Mouse (Mus musculus) neural tube, embryonic 13.5 days (tissue): ENCODE measurements at regions not wholly inside any gene's neighbourhood (a gene's known extent, or its start where the extent isn't known, plus 50 kb on each side); places are given as distances from the start of the nearest gene placed in this dataset.

Experiments used
- ATAC-seq: fragments of 200-750 bp; cut with Nextera tagmentation; 2 replicates; pipeline ENCODE4 v1.8.0; 2017; ENCODE audit warnings: low read depth, mild to moderate bottlenecking, moderate TSS enrichment, moderate library complexity
- H3K27ac ChIP-seq: fragments of 300-500 bp; sonication (generic); replicated peaks from 2 replicates; pipeline ENCODE4 v1.5.1; 2015; ENCODE audit warnings: moderate library complexity, mild to moderate bottlenecking, inconsistent platforms
- H3K27me3 ChIP-seq: fragments of 300-500 bp; sonication (generic); 2 replicates; pipeline ENCODE4 v1.6.1; 2015; ENCODE audit warnings: mild to moderate bottlenecking, inconsistent platforms
- H3K36me3 ChIP-seq: fragments of 300-500 bp; sonication (generic); 2 replicates; pipeline ENCODE4 v1.6.1; 2015; ENCODE audit warnings: mild to moderate bottlenecking, inconsistent platforms
- H3K4me1 ChIP-seq: fragments of 300-500 bp; sonication (generic); replicated peaks from 2 replicates; pipeline ENCODE4 v1.6.1; 2015; ENCODE audit warnings: inconsistent platforms
- H3K4me2 ChIP-seq: fragments of 300-500 bp; sonication (generic); 2 replicates; pipeline ENCODE4 v1.6.1; 2015; ENCODE audit warnings: inconsistent platforms, mild to moderate bottlenecking, moderate library complexity
- H3K4me3 ChIP-seq: fragments of 300-500 bp; sonication (generic); 2 replicates; pipeline ENCODE4 v1.5.1; 2015; ENCODE audit warnings: mild to moderate bottlenecking, inconsistent platforms
- H3K9ac ChIP-seq: fragments of 300-500 bp; sonication (generic); 2 replicates; pipeline ENCODE4 v1.6.1; 2015; ENCODE audit warnings: moderate library complexity, mild to moderate bottlenecking, inconsistent platforms
- H3K9me3 ChIP-seq: fragments of 300-500 bp; sonication (generic); 2 replicates; pipeline ENCODE4 v1.6.1; 2016; ENCODE audit warnings: inconsistent platforms
- WGBS: fragments of 180-500 bp; shearing (Covaris S2); methylation state at CpG from one replicate; pipeline ENCODE4 v1.1.7; 2015; 5-methylcytosine and 5-hydroxymethylcytosine counted together

DNA sequence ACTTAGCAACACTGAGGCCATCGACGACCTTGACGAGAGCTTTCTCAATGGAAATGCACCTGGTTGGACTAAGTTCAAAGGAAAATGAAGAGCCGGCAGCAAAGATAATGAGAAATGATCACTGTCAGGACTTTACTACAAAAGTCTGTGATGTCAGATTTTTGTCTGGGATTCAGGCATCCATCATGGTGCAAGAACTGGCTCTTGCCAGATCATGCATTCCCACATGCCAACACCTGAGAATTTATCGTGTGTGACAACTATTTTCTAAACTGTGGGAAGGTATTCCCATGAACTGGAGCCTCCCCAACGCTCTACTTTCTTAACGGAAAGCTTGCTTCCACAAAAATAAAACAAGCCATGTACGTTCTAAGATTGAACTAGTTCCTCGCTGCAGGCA is 58.1 kb downstream of the Irx6 start:
- peaks cover 10% of the 10 kb centered on the region for H3K4me1 ChIP-seq

DNA sequence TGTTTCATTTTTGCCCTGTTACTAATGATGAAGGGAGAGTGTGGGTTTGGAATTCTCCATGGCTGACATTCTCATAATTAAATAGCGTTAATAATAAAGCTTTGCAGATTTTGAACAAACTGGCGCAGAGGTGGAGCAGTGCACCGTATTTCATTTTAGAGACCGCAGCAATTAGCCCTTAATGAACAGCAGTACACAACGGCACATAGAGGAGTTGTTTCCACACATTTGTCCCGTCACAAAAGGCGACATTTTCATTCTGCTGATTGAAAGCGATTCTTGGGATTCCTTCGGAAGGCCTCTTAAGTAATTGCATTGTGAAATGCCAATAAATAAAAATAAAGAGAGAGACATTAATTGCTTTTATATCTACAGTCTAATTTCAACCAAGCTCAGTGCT is 61.6 kb downstream of the Irx6 start:
- 37% methylated on average over 9 of the region's 9 CpGs for WGBS
- no peak overlapping the region for H3K9ac ChIP-seq
- ATAC-seq, result no peak

More for the DNA sequence above, 58.1 kb downstream of the Irx6 start:
- Histone ChIP-seq H3K4me3 (no peak overlapping the region), H3K27me3 (peaks cover 12% of the 10 kb centered on the region), H3K4me2 (no peak overlapping the region), H3K36me3 (no peaks in the 10 kb centered on the region), H3K9ac (no peak overlapping the region), H3K27ac (no peak overlapping the region), H3K9me3 (no peaks in the 10 kb centered on the region)
- ATAC-seq, result no peak
- WGBS, result 91% methylated on average over 9 of the region's 9 CpGs

DNA sequence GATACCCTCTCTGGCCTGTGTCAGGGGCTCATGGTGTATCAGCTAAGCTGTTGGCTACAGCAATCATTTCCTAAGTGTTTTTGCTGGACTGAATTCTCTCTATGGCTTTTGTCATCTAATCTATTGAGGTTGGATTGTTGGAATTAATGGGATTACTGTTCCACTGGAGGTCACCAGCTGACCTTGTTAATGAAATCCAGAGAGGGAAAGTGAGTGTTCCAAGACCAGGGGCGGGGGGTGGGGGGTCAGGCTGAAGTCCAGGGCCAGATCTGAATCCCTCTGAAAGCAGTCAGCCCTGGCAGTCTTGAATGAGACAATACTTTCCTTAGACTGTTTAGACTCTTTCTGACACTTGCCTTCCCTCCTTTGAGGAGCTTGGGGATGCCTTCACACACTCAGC is 64.0 kb downstream of the Irx6 start:
- Histone ChIP-seq H3K36me3 (no peaks in the 10 kb centered on the region), H3K4me2 (no peak overlapping the region), H3K27ac (no peak overlapping the region), H3K9me3 (no peaks in the 10 kb centered on the region), H3K4me1 (peaks cover 29% of the 10 kb centered on the region), H3K9ac (no peak overlapping the region), H3K27me3 (peaks cover 22% of the 10 kb centered on the region; the same call in 1 of the 2 replicates), H3K4me3 (no peak overlapping the region)
- WGBS, result 38% methylated on average over 1 of the region's 1 CpGs
- no peak for ATAC-seq

More for the DNA sequence above, 61.6 kb downstream of the Irx6 start:
- no peaks in the 10 kb centered on the region for H3K9me3 ChIP-seq
- H3K27ac ChIP-seq, result no peak overlapping the region
- no peak overlapping the region for H3K4me3 ChIP-seq
- peaks cover 18% of the 10 kb centered on the region for H3K4me1 ChIP-seq
- no peak overlapping the region for H3K4me2 ChIP-seq
- no peaks in the 10 kb centered on the region for H3K36me3 ChIP-seq
- H3K27me3 ChIP-seq, result peaks cover 9% of the 10 kb centered on the region; the same call in 1 of the 2 replicates

DNA sequence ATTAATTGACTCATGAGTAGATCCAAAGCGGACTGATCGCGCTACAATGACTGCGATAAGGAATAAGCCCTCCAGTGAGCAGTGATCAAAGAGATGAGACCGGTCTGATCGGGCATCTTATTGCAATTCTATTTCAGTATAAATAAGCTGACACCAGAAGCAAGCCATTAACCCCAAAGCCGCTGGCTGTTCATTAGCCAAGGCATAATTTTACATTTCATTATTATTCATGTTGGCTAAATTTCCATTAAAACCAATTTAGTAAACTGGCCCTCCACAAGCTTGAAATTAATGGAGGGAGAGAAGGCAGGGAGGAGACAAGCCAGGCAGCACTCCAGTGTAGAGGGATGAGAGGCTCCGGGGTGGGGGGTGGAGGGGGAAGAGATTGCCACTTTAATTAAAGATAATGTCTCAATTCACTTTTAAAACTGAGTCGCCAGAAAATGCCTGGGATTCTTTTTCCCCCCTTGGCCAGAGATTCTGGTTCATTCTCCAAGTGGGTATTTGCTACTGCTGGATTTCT is 66.3 kb downstream of the Irx6 start:
- no peak overlapping the region for H3K4me3 ChIP-seq
- 50% methylated on average over 9 of the region's 9 CpGs for WGBS
- H3K27me3 ChIP-seq, result peaks cover 22% of the 10 kb centered on the region; the same call in 1 of the 2 replicates
- no peak overlapping the region for H3K4me2 ChIP-seq
- H3K36me3 ChIP-seq, result no peaks in the 10 kb centered on the region
- H3K9me3 ChIP-seq, result no peaks in the 10 kb centered on the region
- 0 out of 2 replicates have a peak, but pooled peaks have one; percentile 56 for ATAC-seq
- H3K4me1 ChIP-seq, result peaks cover 29% of the 10 kb centered on the region
- H3K27ac ChIP-seq, result no peak overlapping the region
- H3K9ac ChIP-seq, result no peak overlapping the region

DNA sequence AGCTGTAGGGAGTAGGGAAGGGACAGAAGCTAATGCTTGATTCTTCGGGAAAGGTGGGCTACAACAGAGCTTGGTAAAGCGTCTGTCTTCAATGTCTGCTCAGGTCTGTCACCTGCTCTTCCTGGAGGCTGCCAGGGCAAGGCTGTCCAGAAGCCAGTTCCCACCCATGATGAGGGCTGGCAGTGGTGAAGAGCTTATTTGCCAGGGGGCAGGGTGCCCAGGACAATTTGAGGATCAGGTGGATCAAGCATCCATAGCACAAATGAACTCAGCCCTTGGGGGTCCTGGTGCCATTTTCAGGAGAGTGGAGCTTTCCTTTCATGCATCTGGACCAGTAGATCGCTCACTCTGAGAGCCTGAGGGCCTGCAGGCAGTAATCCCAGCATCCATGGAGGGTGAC is 67.7 kb downstream of the Irx6 start:
- 80% methylated on average over 3 of the region's 3 CpGs for WGBS
- Histone ChIP-seq H3K27me3 (peaks cover 20% of the 10 kb centered on the region; the same call in 1 of the 2 replicates), H3K4me2 (no peak overlapping the region), H3K27ac (no peak overlapping the region), H3K9ac (no peak overlapping the region), H3K4me1 (peaks cover 22% of the 10 kb centered on the region), H3K4me3 (no peak overlapping the region), H3K36me3 (no peaks in the 10 kb centered on the region), H3K9me3 (no peaks in the 10 kb centered on the region)
- no peak for ATAC-seq

DNA sequence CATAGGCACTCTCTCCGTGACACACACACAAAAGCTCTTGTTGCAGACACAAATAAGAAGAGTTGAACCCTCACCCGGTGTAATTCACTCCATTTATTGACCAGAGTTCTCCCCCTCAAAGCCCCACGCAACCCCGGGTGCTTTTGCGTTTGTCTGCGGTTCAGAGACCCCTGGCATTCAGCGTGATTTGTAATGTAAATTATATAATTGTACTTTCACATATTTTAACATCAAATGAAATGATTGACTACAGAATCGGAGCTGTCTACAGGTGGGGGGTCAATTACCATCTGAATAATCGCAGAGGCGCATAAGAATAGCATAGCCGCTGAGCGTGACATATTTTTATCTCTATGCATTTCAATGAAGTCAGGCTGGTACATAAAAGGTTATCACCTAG is 69.0 kb downstream of the Irx6 start:
- Histone ChIP-seq H3K27me3 (peaks cover 22% of the 10 kb centered on the region; the same call in 1 of the 2 replicates), H3K9ac (no peak overlapping the region), H3K4me1 (peaks cover 22% of the 10 kb centered on the region), H3K4me3 (no peak overlapping the region), H3K4me2 (no peak overlapping the region; the same call in 1 of the 2 replicates), H3K9me3 (no peaks in the 10 kb centered on the region), H3K36me3 (no peaks in the 10 kb centered on the region), H3K27ac (no peak overlapping the region)
- 15% methylated on average over 12 of the region's 12 CpGs for WGBS
- no peak for ATAC-seq

DNA sequence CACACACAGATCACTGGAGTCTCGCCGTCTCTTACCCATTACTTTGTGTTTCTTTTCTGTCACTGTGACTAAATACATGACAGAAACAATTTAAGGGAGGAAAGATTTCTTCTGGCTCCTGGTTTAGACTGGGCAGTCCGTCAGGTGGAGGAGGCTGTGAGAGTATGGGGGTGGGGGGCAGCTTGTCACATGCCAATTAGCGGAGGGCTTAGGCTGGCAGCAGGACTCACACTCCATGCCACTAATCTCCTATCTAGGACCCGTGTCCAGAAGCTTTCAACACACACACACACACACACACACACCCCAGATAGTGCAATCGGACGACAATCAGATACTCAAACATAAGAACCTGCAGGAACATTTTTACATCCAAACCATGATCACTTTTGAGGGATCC is 73.0 kb downstream of the Irx6 start:
- H3K9me3 ChIP-seq, result no peaks in the 10 kb centered on the region
- 71% methylated on average over 7 of the region's 7 CpGs for WGBS
- H3K36me3 ChIP-seq, result no peaks in the 10 kb centered on the region
- ATAC-seq, result no peak
- H3K4me2 ChIP-seq, result no peak overlapping the region
- H3K27me3 ChIP-seq, result peaks cover 11% of the 10 kb centered on the region; the same call in 1 of the 2 replicates
- H3K4me1 ChIP-seq, result peaks cover 13% of the 10 kb centered on the region
- no peak overlapping the region for H3K27ac ChIP-seq
- no peak overlapping the region for H3K9ac ChIP-seq
- H3K4me3 ChIP-seq, result no peak overlapping the region

DNA sequence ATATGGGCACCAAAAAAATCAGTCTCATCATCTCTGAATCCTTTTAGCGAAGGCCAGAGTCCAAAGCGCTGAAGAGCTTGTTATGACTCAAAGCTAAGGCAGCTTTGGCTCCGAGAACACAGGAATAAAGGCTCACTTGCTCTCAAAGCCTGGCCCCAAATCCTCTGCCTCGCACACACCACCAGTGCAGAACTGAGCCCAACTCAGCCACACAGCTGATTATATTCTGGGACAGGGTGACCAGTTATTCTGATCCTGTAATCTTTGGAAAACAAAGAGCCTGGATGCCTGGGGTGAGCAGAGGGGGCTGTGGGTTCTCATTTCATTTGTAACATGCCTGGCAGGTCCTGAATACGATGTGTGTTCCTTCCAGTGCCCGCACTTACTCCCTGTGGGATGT is 73.9 kb downstream of the Irx6 start:
- H3K27me3 ChIP-seq, result 0 out of 2 replicates have a peak, but pooled peaks cover 7% of the 10 kb centered on the region
- H3K4me2 ChIP-seq, result no peak overlapping the region
- H3K9me3 ChIP-seq, result no peaks in the 10 kb centered on the region
- H3K9ac ChIP-seq, result no peak overlapping the region
- no peak overlapping the region for H3K27ac ChIP-seq
- H3K4me3 ChIP-seq, result no peak overlapping the region
- WGBS, result 67% methylated on average over 6 of the region's 6 CpGs
- no peak for ATAC-seq
- H3K4me1 ChIP-seq, result peaks cover 4% of the 10 kb centered on the region
- H3K36me3 ChIP-seq, result no peaks in the 10 kb centered on the region

DNA sequence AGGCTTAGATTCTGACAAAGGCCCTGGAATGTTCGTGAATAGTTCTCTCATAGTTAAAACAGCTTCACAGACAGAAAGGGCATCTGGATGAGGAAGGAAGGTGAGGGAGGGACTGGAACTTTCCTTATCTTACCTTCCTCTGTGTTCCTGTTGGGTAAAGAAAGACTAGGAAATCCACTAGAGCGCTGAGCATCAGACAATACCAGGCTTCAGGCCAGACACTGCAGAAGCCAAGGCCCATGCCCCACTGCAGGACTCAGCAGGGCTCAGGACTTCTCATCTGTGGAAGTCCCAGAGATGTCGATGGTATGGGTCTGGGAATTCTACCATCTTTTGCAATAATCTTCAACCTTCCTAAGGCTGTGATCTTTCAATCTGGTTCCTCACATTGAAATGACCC is 67.2 kb upstream of the Mmp2 start:
- no peaks in the 10 kb centered on the region for H3K36me3 ChIP-seq
- H3K4me1 ChIP-seq, result peaks cover 9% of the 10 kb centered on the region
- no peak overlapping the region for H3K4me3 ChIP-seq
- H3K9me3 ChIP-seq, result no peaks in the 10 kb centered on the region
- ATAC-seq, result no peak
- H3K27me3 ChIP-seq, result 0 out of 2 replicates have a peak, but pooled peaks cover 4% of the 10 kb centered on the region
- no peak overlapping the region for H3K9ac ChIP-seq
- H3K4me2 ChIP-seq, result no peak overlapping the region
- WGBS, result 93% methylated on average over 3 of the region's 3 CpGs
- no peak overlapping the region for H3K27ac ChIP-seq

DNA sequence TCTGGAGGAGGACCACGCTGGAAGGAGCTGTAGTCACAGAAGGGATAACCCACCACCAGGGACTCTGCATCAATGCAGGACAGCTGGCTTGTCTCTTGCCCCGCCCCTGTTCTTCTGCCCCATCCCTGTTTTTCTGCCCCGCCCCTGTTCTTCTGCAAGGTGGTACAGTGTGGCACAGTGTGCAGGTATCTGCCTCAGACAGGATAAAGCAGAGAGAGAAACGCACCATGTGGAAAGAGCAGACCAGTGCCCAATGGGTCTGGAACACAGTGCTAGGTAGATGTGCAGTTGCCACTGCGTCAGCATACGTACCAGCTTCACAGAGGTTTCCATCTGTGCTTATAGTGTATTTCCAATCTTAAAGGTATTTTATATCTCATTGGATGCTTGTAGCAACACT is 66.2 kb upstream of the Mmp2 start:
- Histone ChIP-seq H3K27ac (no peak overlapping the region), H3K27me3 (0 out of 2 replicates have a peak, but pooled peaks cover 4% of the 10 kb centered on the region), H3K4me1 (peaks cover 9% of the 10 kb centered on the region), H3K4me2 (no peak overlapping the region), H3K9me3 (no peaks in the 10 kb centered on the region), H3K36me3 (no peaks in the 10 kb centered on the region), H3K4me3 (no peak overlapping the region), H3K9ac (no peak overlapping the region)
- ATAC-seq, result no peak
- WGBS, result 95% methylated on average over 6 of the region's 6 CpGs

DNA sequence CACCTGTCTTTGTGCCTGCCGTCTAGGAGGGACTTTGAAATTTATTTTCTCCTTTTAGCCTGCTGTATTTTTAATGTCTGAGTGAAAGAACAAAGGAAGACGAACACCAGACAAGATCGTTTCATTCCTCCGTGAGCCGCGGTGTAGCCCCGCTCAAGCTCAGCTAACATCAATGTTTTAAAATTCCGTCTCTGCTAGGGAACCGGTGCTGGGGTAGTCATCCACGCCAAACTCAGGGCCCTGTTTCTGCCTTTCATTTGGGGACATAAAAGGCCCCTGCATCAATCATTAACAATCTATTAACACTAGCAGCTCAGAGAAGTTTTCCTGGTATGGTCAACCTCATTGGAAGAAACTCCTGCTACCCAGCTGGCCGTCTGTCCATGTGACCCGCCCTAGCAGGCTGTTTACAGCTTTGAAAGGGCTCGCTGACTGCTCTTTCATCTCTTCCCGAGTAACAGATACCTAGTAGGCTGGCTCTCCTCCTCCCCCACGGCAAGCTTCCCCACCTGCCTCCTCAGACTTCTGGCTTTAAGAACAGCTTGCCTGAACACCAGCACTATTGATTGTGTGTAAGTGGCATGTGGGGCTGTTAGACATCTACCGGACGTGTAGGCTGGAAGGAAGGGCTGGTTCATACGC is 65.0 kb upstream of the Mmp2 start:
- WGBS, result 9% methylated on average over 18 of the region's 18 CpGs
- no peak for ATAC-seq

DNA sequence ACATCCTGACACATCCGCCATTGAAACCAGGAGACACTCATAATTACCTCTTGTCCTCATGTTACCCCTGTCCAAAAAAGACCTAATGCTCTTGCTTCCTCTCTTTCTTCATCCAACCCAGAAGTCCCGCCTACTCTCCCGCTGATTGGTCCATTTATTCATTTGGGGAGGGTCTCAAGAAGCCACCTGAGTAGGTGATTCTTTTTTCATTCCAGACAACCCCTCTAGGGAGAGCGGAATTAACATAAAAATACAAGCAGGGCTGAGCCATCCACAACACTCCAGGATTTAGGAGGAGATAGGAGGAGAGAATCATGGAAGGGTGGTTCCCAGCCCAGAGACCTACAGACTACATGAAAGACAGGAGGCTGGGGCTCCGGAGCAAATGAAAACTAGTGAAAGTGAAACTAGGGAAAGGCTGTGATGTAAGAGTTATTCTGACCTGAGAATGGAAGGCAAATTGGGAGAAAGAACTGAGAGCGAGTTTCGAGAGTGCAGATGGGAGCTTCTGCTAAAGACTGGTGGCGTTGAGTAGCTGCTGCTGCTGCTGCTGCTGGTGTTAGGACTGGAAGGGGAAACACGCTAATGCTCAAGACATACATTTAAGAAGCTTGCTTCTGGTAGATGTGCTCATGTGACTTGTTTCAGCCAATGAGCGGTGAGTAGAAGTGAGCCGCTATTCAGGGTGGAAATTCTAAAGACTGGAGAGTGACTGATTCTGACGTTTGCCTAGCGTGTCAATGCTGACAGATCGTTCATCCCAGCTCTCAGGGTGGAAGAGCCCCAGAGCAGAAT is 55.0 kb upstream of the Mmp2 start:
- Histone ChIP-seq H3K9me3 (no peaks in the 10 kb centered on the region), H3K4me1 (0 out of 2 replicates have a peak, but pooled peaks cover 2% of the 10 kb centered on the region), H3K4me2 (no peak overlapping the region), H3K27ac (no peak overlapping the region), H3K9ac (no peak overlapping the region), H3K27me3 (no peaks in the 10 kb centered on the region), H3K36me3 (no peaks in the 10 kb centered on the region), H3K4me3 (no peak overlapping the region)
- WGBS, result 61% methylated on average over 14 of the region's 14 CpGs
- no peak for ATAC-seq

More for the DNA sequence above, 65.0 kb upstream of the Mmp2 start:
- Histone ChIP-seq H3K4me1 (peaks cover 9% of the 10 kb centered on the region), H3K27ac (no peak overlapping the region), H3K4me3 (no peak overlapping the region), H3K4me2 (peak overlapping the region; percentile 21), H3K9me3 (no peaks in the 10 kb centered on the region), H3K36me3 (no peaks in the 10 kb centered on the region), H3K27me3 (peaks cover 4% of the 10 kb centered on the region; the same call in 1 of the 2 replicates), H3K9ac (peak overlapping the region; percentile 17; the same call in 1 of the 2 replicates)
